Mouse (Mus musculus) hindlimb bud, embryonic 11.5 days (tissue): ENCODE results near the gene Psg26.
"Not testable (repeated sequence)": the region's sequence is repeated elsewhere in the genome, so short reads cannot be mapped to it uniquely, and the experiment has no call there.

Experiments used
- DNase-seq: peaks from one replicate; pipeline ENCODE4 v3.0.0-alpha.2; 2012; ENCODE audit warnings: low read depth, low spot score; ENCODE audit errors: extremely low spot score

Gene Psg26

GRCm38 (mm10) chr7:18484077-18484476, at the start of gene Psg26:
Psg26 (minus strand) TSS chr7:18484177.
- no peak for DNase-seq

DNA sequence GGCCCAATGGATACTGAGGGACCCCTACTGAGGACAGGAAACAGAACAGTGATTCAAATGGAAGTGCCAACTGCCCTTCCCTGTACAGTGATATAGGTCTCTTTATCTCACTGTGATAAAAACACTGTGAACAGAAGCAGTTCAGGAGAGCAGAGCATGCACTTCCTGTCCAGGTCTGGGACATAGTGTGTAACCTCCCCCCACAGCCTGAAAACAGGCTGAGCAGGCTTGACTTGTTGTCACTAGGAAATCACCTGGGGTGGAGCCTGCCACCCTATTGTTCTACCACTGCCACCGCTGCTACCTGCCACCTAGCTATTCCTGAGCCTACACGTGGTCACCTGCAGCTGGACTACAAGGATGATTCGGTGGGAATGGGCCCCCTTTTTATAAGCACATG, 49.4 kb upstream of the Psg26 start:
- DNase-seq, result no peak

DNA sequence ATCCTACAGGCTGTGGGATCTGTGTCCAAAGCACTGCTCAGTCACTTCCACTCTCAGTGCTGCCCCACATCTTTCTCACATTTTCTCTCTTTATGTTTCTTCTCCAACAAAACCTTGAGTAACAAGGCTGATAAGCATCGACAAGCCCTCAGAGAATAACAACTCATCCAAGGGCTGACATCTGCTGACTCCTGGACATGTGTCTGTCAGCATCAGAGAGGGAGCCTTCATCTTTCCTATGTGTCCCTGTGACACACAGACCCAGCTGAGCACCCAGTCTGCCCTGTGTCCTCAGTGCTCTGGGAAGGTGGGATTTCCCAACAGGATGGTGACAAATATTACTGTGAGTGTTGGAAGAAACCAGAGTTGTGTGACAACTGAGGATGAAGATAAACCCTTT, 48.2 kb upstream of the Psg26 start, which contains the start of gene Psg25:
Psg25 (minus strand) TSS at position 101 of the 400 bp plus-strand sequence.
- DNase-seq, result no peak

- no peak for DNase-seq
Measured at GRCm38 (mm10) chr7:18524668-18525067, 40.7 kb upstream of the Psg26 start.

GRCm38 (mm10) chr7:18512848-18513247, 28.9 kb upstream of the Psg26 start:
- DNase-seq, result not testable (repeated sequence)

DNA sequence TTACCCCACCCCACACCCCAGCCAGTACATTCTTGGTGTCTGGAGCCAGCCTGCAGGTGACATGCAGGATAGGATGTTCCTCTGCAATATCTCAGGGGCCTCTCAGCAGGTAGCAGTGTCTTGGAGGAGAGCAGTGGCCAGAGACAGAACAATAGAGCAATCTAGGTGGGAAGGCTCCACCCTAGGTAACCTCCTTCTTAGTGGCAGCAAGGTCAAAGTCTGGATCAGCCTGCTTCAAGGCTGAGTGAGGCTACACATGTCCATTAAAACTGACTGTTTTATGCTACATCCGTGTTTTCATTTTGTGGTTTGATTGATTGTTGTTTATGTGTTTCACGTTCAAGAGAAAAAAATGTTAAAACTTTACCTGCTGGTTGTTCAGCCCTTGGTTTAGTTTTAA, 28.4 kb upstream of the Psg26 start:
- DNase-seq, result not testable (repeated sequence)

GRCm38 (mm10) chr7:18511479-18511878, 27.5 kb upstream of the Psg26 start:
- DNase-seq, result no peak

DNA sequence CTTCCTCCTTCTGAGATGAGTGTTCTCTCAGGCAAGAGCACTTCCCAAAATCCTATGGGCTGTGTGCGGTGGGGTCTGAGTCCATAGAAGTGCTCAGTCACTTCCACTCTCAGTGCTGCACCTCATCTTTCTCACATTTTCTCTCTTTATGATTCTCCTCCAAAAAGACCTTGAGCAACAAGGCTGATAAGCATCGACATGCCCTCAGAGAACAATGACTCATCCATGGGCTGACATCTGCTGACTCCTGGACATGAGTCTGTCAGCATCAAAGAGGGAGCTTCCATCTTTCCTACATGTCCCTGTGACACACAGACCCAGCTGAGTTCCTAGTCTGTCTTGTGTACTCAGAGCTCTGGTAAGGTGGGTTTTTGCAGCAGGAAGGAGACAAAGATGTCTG, 52.0 kb downstream of the Psg26 start, which contains the start of gene Psg28:
Psg28 (minus strand) TSS at position 101 of the 400 bp plus-strand sequence.
- not testable (repeated sequence) for DNase-seq
